Mouse (Mus musculus): ENCODE measurements around the gene Taf13. TPM values are rescaled to one million over a fixed set of nuclear protein-coding genes. Genes with fewer than 3 reads are reported as not detected.

Gene Taf13
- 3.7 and 5.3 TPM in 2 replicates for polyA plus RNA-seq (2012; rRNA removed)

DNA sequence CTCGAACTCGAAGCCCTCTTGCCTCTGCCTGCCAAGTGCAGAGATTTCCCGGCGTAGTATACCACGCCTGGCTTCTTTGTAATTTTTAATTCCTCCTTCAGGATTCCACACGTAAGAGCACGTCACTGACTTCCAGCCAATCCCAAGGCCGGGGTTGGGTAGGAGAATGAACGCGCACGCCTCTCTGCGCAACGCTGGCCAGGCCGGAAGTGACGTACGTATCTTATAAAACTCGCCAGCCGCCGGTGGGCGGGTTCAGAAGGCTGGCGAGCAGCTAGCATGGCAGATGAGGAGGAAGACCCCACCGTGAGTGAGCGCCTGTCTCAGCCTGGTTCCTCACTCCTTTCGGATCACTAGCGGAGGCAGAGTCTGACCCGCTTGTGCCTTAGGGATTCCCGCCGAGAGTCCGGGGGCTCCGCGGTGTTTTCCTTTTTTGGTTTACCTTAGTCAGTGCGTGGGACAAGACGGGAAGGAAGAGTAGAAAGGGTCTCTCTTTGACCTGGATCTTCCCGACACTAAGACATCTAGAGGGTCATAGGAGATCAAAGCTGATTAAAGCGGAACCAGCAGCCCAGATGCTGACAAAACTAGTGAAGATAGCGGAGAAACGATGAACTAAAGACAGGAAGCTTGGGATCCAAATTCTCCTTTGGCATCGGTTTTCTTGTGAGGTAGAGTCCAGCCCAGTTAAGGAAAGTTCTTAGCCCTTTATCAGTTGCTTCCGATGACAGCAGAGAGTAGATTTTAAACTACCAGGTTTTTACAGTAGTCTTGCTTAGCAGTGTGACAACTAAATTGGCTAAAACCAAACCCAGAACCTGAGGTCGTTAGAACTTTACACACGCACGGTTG, at the start of gene Taf13:
Gene Taf13, plus strand, starts transcription at position 256 of the 852 bp plus-strand sequence.
- TF ChIP-seq POLR2A (IDR thresholded peaks at IDR 0.05; ENCODE audit: low read depth, low read length) (peak; percentile 100), CTCF (conservative IDR thresholded peaks at IDR 0.05; ENCODE audit: insufficient read depth, insufficient read length, low read depth, low read length) (no peak)
- peaks cover 7% of the 10 kb centered on the region; the same call in 1 of the 2 replicates for H3K4me1 ChIP-seq (ENCODE audit: control insufficient read depth, insufficient read depth, low read length)
- peak; percentile 98 for DNase-seq
- H3K4me3 ChIP-seq (ENCODE audit: insufficient read depth, low read depth, low read length): peak within 1 kb of the TSS; percentile 75
- peak within 1 kb of the TSS; percentile 48 for H3K27ac ChIP-seq (ENCODE audit: insufficient read depth, low read depth, low read length)
- WGBS: under 1% methylated on average over 42 of the region's 42 CpGs
- H3K27me3 ChIP-seq (replicated peaks; ENCODE audit: control insufficient read depth, insufficient read depth, low read length): no peaks in the 10 kb centered on the region
- no peaks in the 10 kb centered on the region for H3K36me3 ChIP-seq (ENCODE audit: control insufficient read depth, insufficient read depth, low read length)

DNA sequence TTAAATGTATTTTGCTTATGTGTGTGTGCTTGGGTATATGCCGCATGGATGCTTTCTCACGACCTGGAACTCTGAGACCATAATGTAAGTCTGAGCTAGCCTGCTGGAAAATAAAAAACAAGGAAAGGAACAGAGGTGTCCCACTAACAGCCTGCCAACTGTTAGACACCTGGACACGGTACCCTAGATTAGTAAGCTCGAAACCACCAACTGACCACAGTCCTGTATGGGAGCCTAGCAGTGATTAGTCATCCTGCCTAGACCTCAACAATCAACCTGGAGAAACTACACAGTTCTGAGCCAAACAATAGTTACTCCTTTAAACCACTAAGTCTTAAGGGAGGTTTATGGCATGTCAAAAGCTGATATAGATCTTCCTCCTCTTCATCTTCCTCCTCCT, 48.1 kb upstream of the Taf13 start:
- no peak overlapping the region for H3K4me3 ChIP-seq (ENCODE audit: insufficient read depth, low read depth, low read length)
- no peak overlapping the region for H3K27ac ChIP-seq (ENCODE audit: insufficient read depth, low read depth, low read length)
- 82% methylated on average over 4 of the region's 4 CpGs for WGBS

DNA sequence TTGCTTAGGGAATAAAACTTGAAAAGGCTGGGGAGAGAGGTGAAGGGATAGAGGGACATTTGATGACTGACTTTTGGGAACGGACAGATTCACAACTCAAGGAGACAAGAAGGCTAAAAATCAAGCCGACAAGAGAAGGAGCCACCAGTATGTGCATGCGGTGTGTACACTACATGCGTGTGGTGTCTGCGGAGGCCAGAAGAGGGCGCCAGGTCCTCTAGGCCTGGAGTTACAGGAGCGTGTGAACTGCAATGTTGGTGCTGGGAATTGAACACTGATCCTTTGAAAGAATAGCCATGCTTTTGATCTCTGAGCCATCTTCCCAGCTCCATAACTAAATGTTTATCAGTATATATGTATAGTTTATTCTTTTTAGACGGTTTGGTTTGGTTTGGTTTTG, 43.0 kb upstream of the Taf13 start:
- H3K4me3 ChIP-seq (ENCODE audit: insufficient read depth, low read depth, low read length): no peak overlapping the region
- no peaks in the 10 kb centered on the region for H3K36me3 ChIP-seq (ENCODE audit: control insufficient read depth, insufficient read depth, low read length)
- H3K4me1 ChIP-seq (ENCODE audit: control insufficient read depth, insufficient read depth, low read length): no peaks in the 10 kb centered on the region
- 96% methylated on average over 8 of the region's 8 CpGs for WGBS
- no peak for DNase-seq
- H3K27me3 ChIP-seq (replicated peaks; ENCODE audit: control insufficient read depth, insufficient read depth, low read length): no peaks in the 10 kb centered on the region
- TF ChIP-seq POLR2A (IDR thresholded peaks at IDR 0.05; ENCODE audit: low read depth, low read length) (no peak), CTCF (conservative IDR thresholded peaks at IDR 0.05; ENCODE audit: insufficient read depth, insufficient read length, low read depth, low read length) (no peak)
- H3K27ac ChIP-seq (ENCODE audit: insufficient read depth, low read depth, low read length): no peak overlapping the region

More for the DNA sequence above, 48.1 kb upstream of the Taf13 start:
- Histone ChIP-seq H3K36me3 (ENCODE audit: control insufficient read depth, insufficient read depth, low read length) (no peaks in the 10 kb centered on the region), H3K4me1 (ENCODE audit: control insufficient read depth, insufficient read depth, low read length) (no peaks in the 10 kb centered on the region), H3K27me3 (replicated peaks; ENCODE audit: control insufficient read depth, insufficient read depth, low read length) (no peaks in the 10 kb centered on the region)
- TF ChIP-seq CTCF (conservative IDR thresholded peaks at IDR 0.05; ENCODE audit: insufficient read depth, insufficient read length, low read depth, low read length) (no peak), POLR2A (IDR thresholded peaks at IDR 0.05; ENCODE audit: low read depth, low read length) (no peak)
- no peak for DNase-seq

DNA sequence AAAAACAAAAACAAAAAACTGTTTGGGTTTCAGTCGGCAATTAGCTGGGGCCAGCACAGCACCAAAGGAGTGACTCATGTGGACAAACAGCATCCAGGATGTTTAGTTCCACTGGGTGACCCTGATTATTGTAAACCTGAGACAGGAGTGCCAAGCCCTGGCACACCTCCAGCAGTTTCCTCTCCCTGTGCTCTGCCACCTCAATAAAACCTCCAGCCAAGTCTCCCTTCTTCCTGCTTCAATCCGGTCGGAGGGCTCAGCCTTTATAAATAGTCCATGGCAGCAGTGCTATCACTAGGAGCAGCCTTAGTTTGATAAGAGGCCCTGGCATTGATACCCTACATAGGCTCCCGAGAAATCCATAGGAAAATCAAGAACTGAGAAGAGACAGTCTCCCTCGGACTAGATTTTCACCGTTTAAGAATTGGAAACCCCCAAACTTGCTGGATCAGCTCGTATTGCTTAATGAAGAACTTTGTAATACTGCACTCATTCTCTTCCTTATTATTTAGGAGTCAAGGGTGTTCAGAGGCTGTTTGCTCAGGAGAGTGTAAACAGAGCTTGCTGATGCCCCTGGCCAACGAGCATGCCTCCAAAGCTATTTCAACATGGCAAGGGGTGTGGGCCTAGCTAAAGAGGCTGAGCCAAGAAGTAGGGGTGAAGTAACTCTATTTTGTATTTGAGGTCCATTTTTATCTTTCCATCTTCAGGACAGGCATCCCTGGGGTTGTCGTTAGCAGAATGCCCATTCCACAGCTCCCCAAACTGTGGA, 38.2 kb upstream of the Taf13 start:
- H3K36me3 ChIP-seq (ENCODE audit: control insufficient read depth, insufficient read depth, low read length): no peaks in the 10 kb centered on the region
- peak; percentile 56 for DNase-seq
- no peaks in the 10 kb centered on the region for H3K4me1 ChIP-seq (ENCODE audit: control insufficient read depth, insufficient read depth, low read length)
- no peaks in the 10 kb centered on the region for H3K27me3 ChIP-seq (replicated peaks; ENCODE audit: control insufficient read depth, insufficient read depth, low read length)
- TF ChIP-seq CTCF (conservative IDR thresholded peaks at IDR 0.05; ENCODE audit: insufficient read depth, insufficient read length, low read depth, low read length): no peak
- TF ChIP-seq POLR2A (IDR thresholded peaks at IDR 0.05; ENCODE audit: low read depth, low read length): no peak
- no peak overlapping the region for H3K27ac ChIP-seq (ENCODE audit: insufficient read depth, low read depth, low read length)
- WGBS: 50% methylated on average over 9 of the region's 9 CpGs
- H3K4me3 ChIP-seq (ENCODE audit: insufficient read depth, low read depth, low read length): no peak overlapping the region

DNA sequence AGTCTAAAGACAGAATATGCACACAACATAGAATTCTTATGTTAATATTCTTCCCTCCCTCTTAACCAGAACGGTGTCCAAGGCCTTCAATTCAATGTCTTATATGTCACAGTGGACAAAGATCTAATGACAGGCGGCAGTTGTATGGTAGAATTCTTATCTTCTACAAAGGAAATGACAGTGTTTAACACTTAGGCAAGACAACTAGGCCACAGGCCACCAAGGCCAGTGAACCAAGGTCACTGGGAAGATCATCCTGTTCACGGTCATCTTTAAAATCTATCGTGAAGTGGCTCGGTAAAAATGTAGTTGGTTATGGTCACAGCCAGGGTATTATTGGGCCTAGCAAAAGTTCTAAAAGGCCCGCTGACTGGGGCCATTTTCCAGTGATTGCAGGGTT, 37.5 kb upstream of the Taf13 start, which contains the start of gene 1700013F07Rik:
Gene 1700013F07Rik, plus strand, starts transcription at position 200 of the 400 bp plus-strand sequence.
- Histone ChIP-seq H3K36me3 (ENCODE audit: control insufficient read depth, insufficient read depth, low read length) (no peaks in the 10 kb centered on the region), H3K27ac (ENCODE audit: insufficient read depth, low read depth, low read length) (no peak within 1 kb of the TSS), H3K4me3 (ENCODE audit: insufficient read depth, low read depth, low read length) (no peak within 1 kb of the TSS), H3K27me3 (replicated peaks; ENCODE audit: control insufficient read depth, insufficient read depth, low read length) (no peaks in the 10 kb centered on the region), H3K4me1 (ENCODE audit: control insufficient read depth, insufficient read depth, low read length) (no peaks in the 10 kb centered on the region)
- TF ChIP-seq CTCF (conservative IDR thresholded peaks at IDR 0.05; ENCODE audit: insufficient read depth, insufficient read length, low read depth, low read length) (no peak), POLR2A (IDR thresholded peaks at IDR 0.05; ENCODE audit: low read depth, low read length) (no peak)
- 95% methylated on average over 6 of the region's 6 CpGs for WGBS
- no peak for DNase-seq

DNA sequence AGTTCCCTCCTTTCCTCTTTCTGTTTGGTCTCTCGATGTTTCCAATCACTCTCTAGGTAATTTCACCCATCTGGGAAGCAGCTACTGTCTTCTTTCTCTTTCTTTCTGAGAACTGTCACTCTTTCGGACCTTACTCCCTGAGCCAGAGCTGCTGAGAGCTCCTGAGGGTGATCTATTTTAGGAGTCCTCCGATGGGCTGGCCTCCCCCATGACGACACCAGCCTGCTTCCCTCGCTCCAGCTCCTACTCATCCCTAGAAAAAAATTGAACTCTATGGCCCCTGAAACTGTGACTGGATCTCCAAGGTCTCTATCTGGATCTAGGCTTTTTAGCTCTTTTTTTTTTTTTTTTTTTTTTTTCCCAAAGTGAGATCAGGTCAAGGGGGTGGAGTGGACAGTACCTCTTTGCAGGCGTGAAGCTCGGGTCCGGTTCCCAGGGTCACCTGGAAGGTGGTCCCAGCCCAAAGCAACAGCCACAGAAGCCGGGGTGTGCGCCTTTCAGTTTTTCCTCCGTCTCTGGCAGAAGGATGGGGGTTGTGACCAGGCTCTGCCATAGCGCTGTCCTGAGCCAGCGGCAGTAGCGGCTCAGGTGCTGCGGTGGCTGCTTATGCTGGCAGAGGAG, 35.5 kb upstream of the Taf13 start:
- WGBS: 16% methylated on average over 15 of the region's 15 CpGs
- Histone ChIP-seq H3K36me3 (ENCODE audit: control insufficient read depth, insufficient read depth, low read length) (no peaks in the 10 kb centered on the region), H3K4me3 (ENCODE audit: insufficient read depth, low read depth, low read length) (no peak overlapping the region), H3K27ac (ENCODE audit: insufficient read depth, low read depth, low read length) (no peak overlapping the region), H3K4me1 (ENCODE audit: control insufficient read depth, insufficient read depth, low read length) (no peaks in the 10 kb centered on the region), H3K27me3 (replicated peaks; ENCODE audit: control insufficient read depth, insufficient read depth, low read length) (no peaks in the 10 kb centered on the region)
- TF ChIP-seq CTCF (conservative IDR thresholded peaks at IDR 0.05; ENCODE audit: insufficient read depth, insufficient read length, low read depth, low read length) (no peak), POLR2A (IDR thresholded peaks at IDR 0.05; ENCODE audit: low read depth, low read length) (no peak)
- DNase-seq: no peak
